Mouse (Mus musculus) megakaryocyte, embryonic 14.5 days (primary cell): ENCODE results near the gene Txnrd2.

Experiments
- FLI1 ChIP-seq: IDR thresholded peaks from 2 replicates; pipeline ENCODE4 v1.6.1; 2012; ENCODE audit warnings: low read length, inconsistent platforms, mixed read lengths
- GATA1 ChIP-seq: IDR thresholded peaks from 3 replicates; pipeline ENCODE4 v1.6.1; 2012; ENCODE audit warnings: mixed read lengths, low read length, inconsistent platforms, borderline replicate concordance

DNA sequence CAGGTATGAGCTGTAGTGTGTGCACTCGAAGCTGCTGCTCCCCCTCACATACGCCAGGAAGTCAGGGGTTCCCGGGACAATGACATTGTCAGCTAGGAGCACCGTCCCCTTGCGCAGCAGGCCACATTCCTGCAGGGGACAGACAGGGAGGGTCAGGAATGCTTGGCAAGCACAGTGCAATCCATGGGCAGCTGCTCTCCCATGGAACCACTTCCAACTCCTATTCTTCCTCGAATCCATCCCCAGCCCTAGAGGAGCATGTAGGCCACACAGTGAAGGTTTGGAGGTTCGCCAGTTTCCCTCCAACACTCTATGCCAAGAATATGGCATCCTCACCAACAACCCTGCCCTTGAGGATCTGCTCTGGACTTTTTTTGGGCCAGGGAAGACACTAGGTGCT lies 18.3 kb upstream of the Txnrd2 start:
- TF ChIP-seq GATA1: no peak
- TF ChIP-seq FLI1: no peak
